Mouse (Mus musculus) activated CD4-positive, CD25-positive, alpha-beta regulatory T cell (primary cell): ENCODE data around the gene Olfr1192-ps1. TPM values are rescaled to one million over a fixed set of nuclear protein-coding genes. Genes with fewer than 3 reads are reported as not detected.

Experiments used
- polyA plus RNA-seq, 2 experiments: library from polyadenylated mRNA; unstranded; fragments of 100-300 nt; shearing (Covaris generic); gene quantifications; one replicate each; pipeline ENCODE4 v1.2.1; 2017

Olfr1192-ps1 gene
- polyA plus RNA-seq = under 1 TPM in 1 of 2 experiments, not detected in 1; 0.04 TPM

GRCm38 (mm10) chr2:88648209-88648608, at the start of gene Olfr1192-ps1:
Gene Olfr1192-ps1 (plus strand): TSS chr2:88648509.

GRCm38 (mm10) chr2:88640242-88640641, 8.1 kb upstream of the Olfr1192-ps1 start, which contains the start of gene Olfr1191-ps1:
Gene Olfr1191-ps1 (plus strand): TSS chr2:88640542.

GRCm38 (mm10) chr2:88675328-88675727, 27.0 kb downstream of the Olfr1192-ps1 start, which contains the start of gene Olfr1193:
Gene Olfr1193 (plus strand): TSS chr2:88675628.

GRCm38 (mm10) chr2:88689087-88689486, 40.8 kb downstream of the Olfr1192-ps1 start, which contains the start of gene Olfr1195:
Gene Olfr1195 (minus strand): TSS chr2:88689187.

DNA sequence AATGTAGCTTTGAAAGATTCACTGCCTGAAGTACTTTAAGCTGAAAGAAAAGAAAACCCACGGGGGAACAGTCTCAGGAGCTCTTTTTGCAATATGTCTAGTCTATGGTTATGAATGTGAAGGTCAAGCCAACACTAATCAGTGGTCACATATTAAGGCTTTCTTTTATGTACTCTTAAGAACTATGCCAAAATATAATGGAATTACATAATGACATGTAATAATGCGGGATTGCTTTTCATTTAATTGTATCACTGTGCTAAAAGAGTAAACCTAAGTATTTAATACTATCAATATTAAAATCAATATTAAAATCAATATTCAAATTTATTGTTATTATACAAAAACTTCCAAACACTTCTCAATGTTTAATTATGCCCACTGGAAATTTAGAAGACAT, 56.2 kb downstream of the Olfr1192-ps1 start, which contains the start of gene Olfr1196:
Gene Olfr1196, minus strand, starts transcription at position 101 of the 400 bp plus-strand sequence.

Other genes starting within 250 kb of the Olfr1192-ps1 start
- gene Olfr1179, start 242.1 kb upstream of the Olfr1192-ps1 start, polyA plus RNA-seq = not detected
- not detected for gene Olfr1180, start 229.4 kb upstream of the Olfr1192-ps1 start, polyA plus RNA-seq
- gene Olfr1181, start 222.3 kb upstream of the Olfr1192-ps1 start, polyA plus RNA-seq = under 1 TPM in 1 of 2 experiments, not detected in 1; 0.09 TPM
- not detected for gene Gm13757, start 199.4 kb upstream of the Olfr1192-ps1 start, polyA plus RNA-seq
- gene Olfr1183, start 193.6 kb upstream of the Olfr1192-ps1 start, polyA plus RNA-seq = not detected
- gene Olfr1184, start 164.9 kb upstream of the Olfr1192-ps1 start, polyA plus RNA-seq = not detected
- gene Olfr1185-ps1, start 155.2 kb upstream of the Olfr1192-ps1 start, polyA plus RNA-seq = under 1 TPM in 1 of 2 experiments, not detected in 1; 0.10 TPM
- gene Olfr1186, start 130.0 kb upstream of the Olfr1192-ps1 start, polyA plus RNA-seq = not detected
- under 1 TPM; 0.30 to 0.65 TPM for gene Olfr1188, start 91.6 kb upstream of the Olfr1192-ps1 start, polyA plus RNA-seq
- gene Olfr1189, start 62.1 kb upstream of the Olfr1192-ps1 start, polyA plus RNA-seq = not detected
- under 1 TPM in 1 of 2 experiments, not detected in 1; 0.19 TPM for gene Olfr1191-ps1, start 8.0 kb upstream of the Olfr1192-ps1 start, polyA plus RNA-seq
- under 1 TPM in 1 of 2 experiments, not detected in 1; 0.07 TPM for gene Olfr1193, start 27.1 kb downstream of the Olfr1192-ps1 start, polyA plus RNA-seq
- under 1 TPM; 0.14 to 0.20 TPM for gene Olfr1195, start 40.7 kb downstream of the Olfr1192-ps1 start, polyA plus RNA-seq
- not detected for gene Olfr1196, start 56.1 kb downstream of the Olfr1192-ps1 start, polyA plus RNA-seq
- not detected for gene Olfr1197, start 83.9 kb downstream of the Olfr1192-ps1 start, polyA plus RNA-seq
- gene Olfr1198, start 102.9 kb downstream of the Olfr1192-ps1 start, polyA plus RNA-seq = not detected
- not detected for gene Olfr1199, start 112.0 kb downstream of the Olfr1192-ps1 start, polyA plus RNA-seq
- under 1 TPM in 1 of 2 experiments, not detected in 1; 0.09 TPM for gene Olfr1200, start 122.0 kb downstream of the Olfr1192-ps1 start, polyA plus RNA-seq
- gene Olfr1201, start 144.5 kb downstream of the Olfr1192-ps1 start, polyA plus RNA-seq = not detected
- not detected for gene Olfr1202, start 166.0 kb downstream of the Olfr1192-ps1 start, polyA plus RNA-seq
- under 1 TPM in 1 of 2 experiments, not detected in 1; 0.12 TPM for gene Olfr1205, start 181.2 kb downstream of the Olfr1192-ps1 start, polyA plus RNA-seq
- gene Olfr1204, start 200.8 kb downstream of the Olfr1192-ps1 start, polyA plus RNA-seq = not detected
- under 1 TPM in 1 of 2 experiments, not detected in 1; 0.50 TPM for gene Olfr1206, start 214.7 kb downstream of the Olfr1192-ps1 start, polyA plus RNA-seq